Mouse (Mus musculus): ENCODE data around the gene Rasgef1b. TPM values are rescaled to one million over a fixed set of nuclear protein-coding genes. Genes with fewer than 3 reads are reported as not detected.

Rasgef1b gene
- total RNA-seq, 2 experiments from 2014 or later = 0.32 to 0.52 TPM

GRCm38 (mm10) chr5:99403325-99403724 is 325.5 kb downstream of the Rasgef1b start:
- DNase-seq (ENCODE audit: low spot score) = no peak

DNA sequence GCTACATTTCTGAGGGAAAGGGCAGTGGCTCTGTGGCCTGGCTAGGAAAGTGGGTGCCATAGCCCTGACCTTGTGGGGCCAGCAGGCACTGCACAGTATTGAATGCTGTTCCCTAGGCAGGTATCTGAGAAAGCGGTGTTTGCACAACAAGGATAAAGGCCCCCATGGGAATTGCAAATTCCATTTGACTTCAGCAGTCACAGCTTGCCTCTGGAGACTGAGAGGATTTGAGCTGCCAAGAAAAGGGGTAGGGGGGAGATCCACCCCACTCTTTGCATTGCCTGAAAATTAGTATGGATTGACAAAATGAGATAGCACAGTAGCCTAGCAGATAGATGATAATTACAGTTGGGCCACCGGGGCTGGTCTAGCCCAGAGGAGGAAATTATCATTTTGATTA is 326.1 kb downstream of the Rasgef1b start:
- no peak for DNase-seq (ENCODE audit: low spot score)

GRCm38 (mm10) chr5:99402297-99402696 is 326.6 kb downstream of the Rasgef1b start:
- no peak for DNase-seq (ENCODE audit: low spot score)

DNA sequence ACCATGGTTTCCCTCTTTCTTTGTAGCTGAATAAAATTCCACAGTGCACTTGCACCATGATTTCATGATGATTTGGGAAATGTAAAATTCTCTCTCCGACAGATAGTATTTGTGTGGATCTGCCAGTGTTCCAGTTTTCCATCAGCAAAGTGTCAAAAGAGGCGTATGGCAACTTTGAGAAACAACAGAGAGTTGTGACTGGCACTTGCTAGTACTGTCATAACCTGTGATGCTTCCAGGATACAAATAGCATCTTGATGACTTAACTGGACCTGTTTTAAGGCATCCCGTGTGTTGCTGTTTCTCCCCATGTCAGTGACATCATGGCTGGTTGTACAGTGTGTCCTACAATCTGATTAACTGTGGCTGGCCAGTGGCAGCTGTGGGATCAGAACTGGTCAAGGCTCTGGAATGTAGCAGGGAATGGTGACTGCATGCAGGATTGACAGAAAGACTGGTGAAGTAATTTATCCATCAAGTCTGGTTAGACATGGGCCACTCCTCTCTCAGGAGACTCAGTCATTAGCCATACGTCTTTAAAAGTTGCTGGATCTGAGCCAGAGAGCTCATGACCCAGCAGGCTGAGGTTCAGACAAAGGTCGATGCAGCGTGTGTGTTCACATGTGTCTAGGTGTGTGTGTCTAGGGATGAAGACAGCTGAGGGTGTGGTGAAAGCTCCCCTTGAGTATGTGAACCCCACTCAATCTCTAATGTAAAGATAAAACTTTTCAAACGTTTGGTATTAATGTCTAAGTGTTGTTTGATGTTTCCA is 328.8 kb downstream of the Rasgef1b start:
- no peak for DNase-seq (ENCODE audit: low spot score)

- no peak for DNase-seq (ENCODE audit: low spot score)
Measured at GRCm38 (mm10) chr5:99398472-99399070, 330.3 kb downstream of the Rasgef1b start.

DNA sequence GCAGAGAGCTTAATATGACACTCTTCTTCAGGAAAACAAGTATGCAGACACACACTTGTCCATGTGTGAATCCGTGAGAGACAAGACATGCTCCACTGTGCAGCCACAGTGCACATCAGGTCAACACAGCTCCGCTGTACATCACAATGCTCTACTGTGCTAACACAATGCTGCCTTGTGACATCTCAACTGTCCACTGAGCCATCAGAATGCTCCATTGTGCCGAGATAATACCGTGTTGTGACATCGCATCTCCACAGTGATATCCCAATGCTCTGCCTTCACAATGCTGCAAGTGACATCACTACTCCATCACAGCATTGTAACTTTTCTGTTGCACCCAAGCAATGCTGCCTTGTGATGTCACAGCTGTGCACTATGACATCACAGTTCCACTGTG is 334.3 kb downstream of the Rasgef1b start:
- no peak for DNase-seq (ENCODE audit: low spot score)

DNA sequence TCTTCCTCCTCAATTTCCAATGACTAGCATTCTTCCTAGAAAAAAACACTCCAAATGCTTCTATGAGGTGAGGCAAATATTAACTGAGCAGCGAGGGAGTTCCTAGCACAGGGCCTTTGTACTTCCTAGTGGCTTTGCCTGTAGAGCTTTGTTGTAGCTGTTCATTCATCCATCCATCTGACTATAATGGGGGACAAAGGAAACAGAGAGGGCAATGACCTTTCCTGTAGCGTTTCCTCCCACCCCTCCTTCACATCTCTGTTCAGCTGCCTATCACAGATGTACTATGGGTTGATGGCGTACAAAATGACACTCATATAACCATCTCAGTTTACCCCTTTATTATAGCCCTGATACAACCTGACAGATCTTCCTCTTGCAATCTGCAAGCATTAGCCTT is 337.3 kb downstream of the Rasgef1b start:
- DNase-seq (ENCODE audit: low spot score) = no peak

GRCm38 (mm10) chr5:99390776-99391175 is 338.1 kb downstream of the Rasgef1b start:
- no peak for DNase-seq (ENCODE audit: low spot score)

DNA sequence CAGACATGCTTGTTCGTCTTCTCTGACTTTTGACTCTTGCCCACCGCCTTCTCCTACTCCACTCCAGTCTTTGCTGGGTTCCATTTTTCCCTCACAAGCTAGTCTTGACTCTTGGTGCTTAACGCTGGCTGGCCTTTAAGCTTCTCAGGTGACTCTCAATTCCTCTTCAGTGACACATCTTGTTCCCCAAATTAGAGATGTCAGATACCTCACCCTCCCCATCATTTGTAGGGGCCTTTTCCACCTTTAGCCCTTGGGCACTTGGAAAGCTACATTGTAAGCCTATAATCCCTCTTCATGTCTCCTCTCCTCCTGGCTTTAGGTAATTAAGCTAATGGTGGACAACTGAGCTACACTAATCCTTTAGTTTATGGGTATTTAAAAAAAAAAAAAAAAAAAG is 338.6 kb downstream of the Rasgef1b start:
- DNase-seq (ENCODE audit: low spot score) = no peak

GRCm38 (mm10) chr5:99388585-99389250 is 340.1 kb downstream of the Rasgef1b start:
- no peak for DNase-seq (ENCODE audit: low spot score)

- peak; percentile 10 for DNase-seq (ENCODE audit: low spot score)
Measured at GRCm38 (mm10) chr5:99388131-99388530, 340.7 kb downstream of the Rasgef1b start.

DNA sequence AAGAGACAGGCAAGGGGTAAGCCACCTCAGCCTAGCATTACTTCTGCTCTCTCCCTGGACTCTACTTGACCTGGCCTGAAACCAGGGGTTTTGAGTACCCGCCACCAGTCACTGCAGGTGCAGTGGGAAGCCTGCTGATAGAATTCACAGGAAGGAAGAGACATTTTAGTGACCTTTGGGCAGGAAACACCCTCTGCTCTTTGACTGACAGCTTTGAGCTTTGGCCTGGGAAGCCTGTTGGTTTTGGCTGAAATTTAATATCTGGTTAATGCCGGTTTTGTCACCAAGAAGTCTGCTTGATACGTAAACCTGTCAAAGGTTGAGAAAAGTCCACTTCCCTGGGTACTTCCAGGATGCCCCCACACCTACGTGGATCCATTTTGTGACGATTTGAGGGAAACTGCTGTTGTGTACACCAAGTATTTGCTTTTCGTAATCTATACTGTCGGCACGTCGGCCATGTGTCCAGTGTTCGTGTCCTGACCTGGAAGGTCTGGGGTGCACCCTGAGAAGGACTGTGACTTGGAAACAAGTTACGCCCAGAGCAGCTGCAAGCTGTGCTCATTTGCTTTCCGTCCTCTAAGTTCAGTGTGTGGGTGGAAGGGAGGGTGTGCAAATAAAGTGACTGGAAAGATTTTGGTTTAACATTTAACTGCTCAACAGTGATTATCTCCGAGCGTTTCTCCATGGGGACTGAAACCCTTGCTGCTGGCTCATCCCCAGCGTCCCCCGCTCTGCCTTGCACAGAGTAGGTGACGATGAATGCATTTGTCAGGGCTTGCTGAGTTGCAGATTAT is 341.5 kb downstream of the Rasgef1b start:
- DNase-seq (ENCODE audit: low spot score) = no peak

DNA sequence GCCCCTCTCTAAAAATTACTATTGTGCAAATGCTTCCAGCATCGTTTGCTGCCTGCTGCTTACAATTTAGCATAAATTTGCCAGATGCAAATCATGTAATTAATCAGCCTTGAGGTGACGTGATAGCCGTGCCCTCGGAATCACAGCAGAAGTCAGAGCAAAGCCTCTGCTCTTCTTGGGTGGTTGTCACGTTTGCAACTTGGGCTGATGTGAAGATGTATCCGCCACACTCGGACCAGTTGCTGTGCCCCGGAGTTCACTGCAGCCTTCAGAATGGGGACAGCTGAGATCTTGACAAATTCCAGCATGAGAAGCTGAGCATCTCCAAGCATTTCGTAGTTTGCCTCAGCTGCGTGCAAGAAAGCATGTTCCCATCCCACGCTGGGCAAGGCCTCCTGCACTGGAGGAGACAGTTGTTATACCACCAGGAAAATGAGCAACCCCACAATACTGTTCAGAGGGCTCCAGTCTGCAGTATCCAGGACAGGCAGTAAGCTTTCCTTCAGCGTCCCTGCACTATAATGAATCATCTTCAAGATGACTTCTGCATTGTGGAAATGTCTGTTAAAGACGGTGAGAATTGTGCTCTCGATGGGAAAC is 342.5 kb downstream of the Rasgef1b start:
- no peak for DNase-seq (ENCODE audit: low spot score)

DNA sequence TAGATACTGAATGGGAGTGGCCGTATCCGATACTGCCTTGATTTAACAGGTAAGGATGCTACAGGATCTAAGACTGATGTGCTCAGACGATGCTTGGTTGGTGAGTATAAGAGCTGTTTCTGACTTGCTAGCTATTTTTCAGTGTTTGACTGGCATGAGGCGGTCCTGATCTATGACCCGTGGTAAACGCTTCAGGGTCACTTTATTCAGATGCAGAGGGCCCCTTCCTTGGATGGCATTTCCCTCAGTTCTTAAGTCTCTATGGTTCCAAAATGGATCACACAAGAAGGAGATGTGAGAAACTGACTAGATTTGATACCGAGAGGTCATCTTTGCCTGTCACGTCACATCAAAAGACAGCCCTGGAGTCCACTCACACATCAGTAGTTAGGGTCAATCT is 343.1 kb downstream of the Rasgef1b start:
- DNase-seq (ENCODE audit: low spot score) = no peak

DNA sequence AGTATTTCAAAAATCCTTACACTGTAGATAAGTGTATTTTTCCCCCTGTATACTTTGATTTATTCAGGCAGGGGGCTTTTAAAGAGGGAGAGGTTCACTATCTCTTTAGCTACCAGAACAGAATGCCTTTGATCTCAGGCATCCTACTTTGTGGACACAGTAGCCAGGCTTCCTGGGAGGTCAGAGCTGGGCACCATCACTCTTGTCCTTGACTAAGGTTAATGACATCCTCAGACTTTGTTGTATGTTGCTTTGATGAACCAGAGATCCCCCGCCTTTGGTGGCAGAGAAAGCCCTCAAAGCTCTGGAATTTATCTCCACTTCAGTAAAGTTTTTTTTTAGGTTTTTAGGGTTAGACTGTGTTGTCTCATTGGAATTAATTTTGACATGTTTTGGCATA is 343.8 kb downstream of the Rasgef1b start:
- no peak for DNase-seq (ENCODE audit: low spot score)

- no peak for DNase-seq (ENCODE audit: low spot score)
Measured at GRCm38 (mm10) chr5:99383783-99384281, 345.0 kb downstream of the Rasgef1b start.

DNA sequence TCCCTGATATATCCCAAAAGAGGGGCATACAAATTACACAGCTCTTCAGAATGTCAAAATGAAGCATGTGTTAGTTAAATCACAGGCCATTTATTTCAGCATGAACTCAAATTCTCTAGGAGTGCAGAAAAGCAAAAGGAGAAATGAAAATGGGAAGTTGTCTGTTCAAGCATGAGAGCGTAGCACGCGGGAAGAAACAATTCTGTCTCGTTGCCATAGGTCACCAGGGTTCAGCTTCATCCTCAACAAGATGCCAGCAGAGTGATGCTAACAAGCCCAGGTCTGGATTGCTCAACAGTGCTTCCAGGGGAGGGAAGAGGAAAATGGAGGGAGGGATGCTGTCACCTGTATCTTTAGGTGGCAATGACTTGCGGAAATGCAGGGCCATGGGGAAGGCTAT is 346.1 kb downstream of the Rasgef1b start:
- DNase-seq (ENCODE audit: low spot score) = no peak

DNA sequence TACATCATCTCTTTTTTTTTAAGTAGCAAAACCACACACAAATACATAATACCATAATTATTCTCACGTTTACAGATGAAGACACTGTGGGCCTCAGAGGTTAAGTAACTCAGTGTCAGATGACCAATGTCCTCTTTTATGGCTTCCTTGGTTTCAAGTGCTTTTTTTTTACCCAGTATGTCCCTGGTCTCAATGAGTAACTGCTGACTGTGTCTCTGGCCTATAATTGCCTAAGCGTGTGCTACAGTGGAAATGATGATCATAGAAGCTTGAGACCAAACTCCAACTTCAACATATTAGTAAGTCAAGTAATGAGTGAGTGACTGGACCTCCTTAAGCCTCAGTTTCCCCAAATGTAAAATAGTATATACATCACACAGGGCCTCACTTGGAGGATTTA is 347.2 kb downstream of the Rasgef1b start:
- no peak for DNase-seq (ENCODE audit: low spot score)

GRCm38 (mm10) chr5:99380882-99381281 is 348.0 kb downstream of the Rasgef1b start:
- DNase-seq (ENCODE audit: low spot score) = no peak

- peak; percentile 25 for DNase-seq (ENCODE audit: low spot score)
Measured at GRCm38 (mm10) chr5:99380166-99380565, 348.7 kb downstream of the Rasgef1b start.

All from gastrocnemius, adult 18-20 months (tissue).